Mouse (Mus musculus): ENCODE data around the gene Aars2. TPM values are rescaled to one million over a fixed set of nuclear protein-coding genes. Genes with fewer than 3 reads are reported as not detected.

Aars2 gene
- polyA plus RNA-seq (2017; shearing (Covaris generic)) = 1 to 10 TPM; 5.4 to 9.2 TPM

GRCm38 (mm10) chr17:45506700-45507189, at the start of gene Aars2:
Gene Aars2, plus strand, starts transcription at chr17:45506841.

DNA sequence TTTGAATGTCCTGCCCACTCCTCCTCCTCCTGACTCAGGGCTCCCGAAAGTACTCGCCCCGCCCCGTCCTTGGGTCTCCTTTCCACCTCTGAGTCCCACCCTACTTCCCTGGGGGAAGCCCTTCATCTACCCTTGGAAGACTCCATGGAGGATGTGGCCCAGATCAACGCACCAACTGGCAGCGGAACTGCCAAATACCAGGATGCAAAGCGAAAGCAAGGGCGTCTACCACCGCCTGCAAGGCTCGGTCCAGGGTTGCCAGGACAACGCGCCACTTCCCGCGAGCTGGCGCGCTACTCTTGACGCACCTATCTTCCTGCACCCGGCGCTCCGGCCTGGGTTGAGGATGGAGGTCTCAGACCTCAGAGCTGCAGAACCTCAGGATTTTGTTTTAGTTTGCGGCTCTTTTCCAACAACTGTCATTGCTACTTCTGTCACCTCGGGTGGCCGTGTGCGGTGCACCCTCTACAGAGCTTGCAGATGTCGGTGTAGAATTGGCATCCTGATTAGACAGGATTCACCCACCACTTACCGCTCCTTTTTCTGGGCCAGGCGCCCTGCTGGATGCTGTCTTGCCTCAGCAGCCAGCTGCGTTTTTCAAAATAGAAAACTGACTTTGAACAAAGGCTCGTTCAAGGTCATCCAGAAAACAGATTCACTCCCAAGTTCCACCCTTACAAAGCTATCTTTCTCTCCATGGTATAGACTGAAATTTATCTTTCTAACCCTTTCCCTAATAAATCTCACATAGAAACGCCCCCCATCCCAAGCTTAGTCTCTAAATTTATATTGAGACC, 31.8 kb upstream of the Aars2 start, which contains the start of gene Spats1:
TSS of gene Spats1 (minus strand) at position 747 of the 797 bp plus-strand sequence.

DNA sequence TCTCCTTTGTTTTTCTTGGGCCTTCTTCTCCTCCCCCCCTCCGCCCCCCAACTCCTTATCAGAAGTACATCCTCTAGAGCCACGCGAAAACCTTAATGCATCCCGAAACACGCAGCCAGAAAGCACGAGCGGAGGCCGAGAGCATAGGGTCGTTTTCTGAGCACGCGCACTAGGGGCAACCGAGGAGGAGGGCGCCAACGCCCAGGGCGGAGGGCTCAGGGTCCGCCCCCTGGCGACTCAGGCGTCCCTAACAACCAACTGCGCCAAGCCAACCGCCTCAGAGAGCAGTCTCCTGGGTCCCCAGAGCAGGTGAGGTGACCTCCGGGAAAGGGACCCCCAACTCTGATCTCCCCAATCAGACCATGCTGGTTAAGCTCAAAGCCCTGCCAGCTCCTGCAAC, 16.6 kb downstream of the Aars2 start, which contains the start of gene Tcte1:
TSS of gene Tcte1 (plus strand) at position 172 of the 400 bp plus-strand sequence.

DNA sequence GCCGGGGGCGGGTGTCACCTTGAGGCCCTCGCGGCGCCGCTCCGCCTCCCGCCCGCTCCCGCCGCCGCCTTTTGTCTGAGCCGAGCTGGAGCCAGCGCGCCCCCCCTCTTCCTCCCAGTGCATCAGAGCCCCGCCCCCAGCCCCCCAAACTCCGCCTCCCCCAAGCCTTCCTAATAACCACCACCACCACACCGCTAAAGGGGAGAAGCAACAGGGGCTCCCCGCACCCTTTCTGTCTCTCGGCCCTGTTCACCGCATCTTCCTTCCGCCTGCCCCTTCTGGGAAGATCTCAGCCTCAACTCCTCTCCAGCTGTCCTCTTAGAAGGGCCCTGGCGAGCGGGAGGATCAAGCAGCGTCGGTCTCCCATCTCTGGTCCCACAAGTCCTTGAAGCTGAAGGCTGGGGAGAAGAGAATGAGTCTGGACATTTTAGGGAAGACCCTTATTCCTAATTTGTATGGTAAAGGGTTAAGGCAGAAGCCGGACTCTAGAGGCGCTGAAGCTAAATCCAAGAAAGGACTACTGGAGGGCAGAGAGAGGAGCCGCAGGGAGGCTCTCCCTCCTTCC, 43.1 kb downstream of the Aars2 start, which contains the start of gene Tmem151b:
TSS of gene Tmem151b (minus strand) at position 61 of the 565 bp plus-strand sequence.

DNA sequence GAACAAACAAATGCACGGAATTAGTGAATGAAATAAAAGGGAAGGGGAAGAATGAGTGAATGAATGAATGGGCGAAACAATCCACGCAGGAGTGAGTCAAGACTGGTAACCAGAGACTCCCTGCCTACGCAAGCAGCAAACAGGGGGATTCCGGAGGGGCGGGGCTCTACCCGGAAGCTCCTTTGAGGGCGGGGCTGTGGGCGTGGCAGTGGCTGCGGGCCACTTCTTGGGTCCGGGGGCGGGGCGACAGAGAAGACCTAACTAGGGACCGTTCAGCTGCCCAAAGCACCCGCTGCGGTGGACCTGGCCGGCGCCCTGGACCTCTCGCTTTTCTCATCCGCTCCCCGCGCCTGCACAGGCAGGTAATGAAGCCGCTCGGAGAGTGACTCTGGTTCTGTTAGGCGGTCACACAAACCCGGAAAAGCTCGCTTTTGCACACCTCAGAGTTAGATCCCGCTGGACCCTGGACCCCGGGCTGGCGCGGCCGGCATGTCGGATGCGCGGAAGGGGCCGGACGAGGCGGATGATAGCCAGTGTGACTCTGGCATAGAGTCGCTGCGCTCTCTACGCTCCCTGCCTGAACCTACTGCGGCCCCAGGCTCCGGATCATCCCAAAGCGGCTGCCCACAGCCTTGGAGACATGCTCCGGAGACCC, 48.9 kb downstream of the Aars2 start, which contains the start of gene Nfkbie:
TSS of gene Nfkbie (plus strand) at position 252 of the 655 bp plus-strand sequence.

GRCm38 (mm10) chr17:45563655-45564530, 57.3 kb downstream of the Aars2 start, which contains the start of gene Slc35b2:
Gene Slc35b2, plus strand, starts transcription at chr17:45563874.

Other genes with a start within 250 kb of the Aars2 start
- 10 to 100 TPM; 72.0 to 76.8 TPM for gene Cdc5l, start 73.1 kb upstream of the Aars2 start, polyA plus RNA-seq (2017; shearing (Covaris generic))
- under 1 TPM; 0.70 to 0.75 TPM for gene Spats1, start 31.4 kb upstream of the Aars2 start, polyA plus RNA-seq (2017; shearing (Covaris generic))
- not detected for gene Tcte1, start 16.6 kb downstream of the Aars2 start, polyA plus RNA-seq (2017; shearing (Covaris generic))
- gene Tmem151b, start 42.8 kb downstream of the Aars2 start, polyA plus RNA-seq (2017; shearing (Covaris generic)) = under 1 TPM in 1 of 2 experiments, not detected in 1; 0.05 TPM
- gene Nfkbie, start 48.9 kb downstream of the Aars2 start, polyA plus RNA-seq (2017; shearing (Covaris generic)) = 10 to 100 TPM; 61.4 to 69.0 TPM
- gene Slc35b2, start 57.0 kb downstream of the Aars2 start, polyA plus RNA-seq (2017; shearing (Covaris generic)) = 10 to 100 TPM; 62.7 to 68.2 TPM
- 100 to 1,000 TPM; 510 to 608 TPM for gene Hsp90ab1, start 66.4 kb downstream of the Aars2 start, polyA plus RNA-seq (2017; shearing (Covaris generic))
- gene Slc29a1, start 92.8 kb downstream of the Aars2 start, polyA plus RNA-seq (2017; shearing (Covaris generic)) = 100 to 1,000 TPM in 1 of 2 experiments, 10 to 100 TPM in 1; 83.1 to 100 TPM
- not detected for gene Mymx, start 95.3 kb downstream of the Aars2 start, polyA plus RNA-seq (2017; shearing (Covaris generic))
- gene Capn11, start 152.5 kb downstream of the Aars2 start, polyA plus RNA-seq (2017; shearing (Covaris generic)) = 1 to 10 TPM in 1 of 2 experiments, not detected in 1; 1.2 TPM
- 10 to 100 TPM; 80.2 to 88.4 TPM for gene Mrpl14, start 179.5 kb downstream of the Aars2 start, polyA plus RNA-seq (2017; shearing (Covaris generic))
- 10 to 100 TPM in 1 of 2 experiments, 1 to 10 TPM in 1; 6.1 to 11.2 TPM for gene Tmem63b, start 180.1 kb downstream of the Aars2 start, polyA plus RNA-seq (2017; shearing (Covaris generic))
- gene 1600014C23Rik, start 227.0 kb downstream of the Aars2 start, polyA plus RNA-seq (2017; shearing (Covaris generic)) = not detected

Data from activated CD4-positive, CD25-positive, alpha-beta regulatory T cell (primary cell).